ENCODE assay signal across 8 mouse cellular contexts in genomic region chr5:134688086-134688717, GRCm38 (mm10). TPM values are rescaled to one million over a fixed set of nuclear protein-coding genes. Genes with fewer than 3 reads are reported as not detected.
A peak's percentile ranks its signal among the peaks of the same experiment; 100 is the strongest.
DNase-seq lines count a peak whose midpoint lies in the region; ATAC-seq lines count a peak whose summit lies in the region.

Gene Limk1, minus strand, starts transcription at chr5:134688598.

- peak within 1 kb of the TSS; percentile 84 for H3K4me2 ChIP-seq in neural tube, embryonic 11.5 days (ENCODE audit: low read depth)
- peak within 1 kb of the TSS; percentile 95 for H3K4me2 ChIP-seq in liver, embryonic 11.5 days

- ATAC-seq in cerebellum, adult (ENCODE audit: insufficient number of reproducible peaks, low FRiP score, low TSS enrichment), result peak; percentile 12; the same call in 1 of the 2 replicates
- ATAC-seq in neural tube, embryonic 11.5 days (ENCODE audit: insufficient read depth, low FRiP score, low TSS enrichment), result peak; percentile 29; the same call in 1 of the 2 replicates
- ATAC-seq in hematopoietic stem cell, adult 5-6 weeks (replicated peaks in 1 of 2; ENCODE audit: insufficient read depth in 1 of 2, low FRiP score in 2 of 2, low TSS enrichment in 1 of 2, low read depth in 1 of 2, poor library complexity in 2 of 2, severe bottlenecking in 2 of 2), result no peak
- ATAC-seq in liver, embryonic 11.5 days (replicated peaks; ENCODE audit: low FRiP score), result peak; percentile 0; the same call in 1 of the 2 replicates

- H3K27me3 ChIP-seq in neural tube, embryonic 11.5 days (ENCODE audit: control insufficient read depth, insufficient read depth, low read length), result no peaks in the 10 kb centered on the region
- H3K27me3 ChIP-seq in liver, embryonic 11.5 days (replicated peaks; ENCODE audit: control insufficient read depth, insufficient read depth, low read length), result no peaks in the 10 kb centered on the region; the same call in 1 of the 2 replicates

- peak within 1 kb of the TSS; percentile 80 for H3K4me3 ChIP-seq in neural tube, embryonic 11.5 days (ENCODE audit: low read depth, low read length)
- H3K4me3 ChIP-seq in liver, embryonic 11.5 days (ENCODE audit: low read depth, low read length), result peak within 1 kb of the TSS; percentile 67

- H3K9ac ChIP-seq in neural tube, embryonic 11.5 days (ENCODE audit: low read length), result peak within 1 kb of the TSS; percentile 80
- H3K9ac ChIP-seq in liver, embryonic 11.5 days (ENCODE audit: low read depth, low read length), result peak within 1 kb of the TSS; percentile 68

- no peaks in the 10 kb centered on the region for H3K9me3 ChIP-seq in neural tube, embryonic 11.5 days (ENCODE audit: control insufficient read depth, low read length)
- no peaks in the 10 kb centered on the region for H3K9me3 ChIP-seq in liver, embryonic 11.5 days (ENCODE audit: control insufficient read depth, low read length)

- H3K4me1 ChIP-seq in neural tube, embryonic 11.5 days (ENCODE audit: control insufficient read depth, insufficient read depth, low read length), result 0 out of 2 replicates have a peak, but pooled peaks cover 7% of the 10 kb centered on the region
- H3K4me1 ChIP-seq in liver, embryonic 11.5 days (replicated peaks; ENCODE audit: control insufficient read depth, insufficient read depth, low read length), result no peaks in the 10 kb centered on the region

- no peak for DNase-seq in cerebellum, postnatal 10 days
- peak; percentile 59 for DNase-seq in neural tube, embryonic 11.5 days (ENCODE audit: low spot score)
- DNase-seq in neural tube, embryonic 10.5 days (ENCODE audit: extremely low spot score, low spot score), result no peak
- no peak for DNase-seq in liver, embryonic 11.5 days (ENCODE audit: low spot score)
- no peak for DNase-seq in c-Kit-positive CD71-positive TER-119-positive erythroid progenitor cells, embryonic 14.5 days (ENCODE audit: low spot score)
- DNase-seq in cerebellum, adult 11 months, result no peak

- no peaks in the 10 kb centered on the region for H3K36me3 ChIP-seq in neural tube, embryonic 11.5 days (ENCODE audit: control insufficient read depth, insufficient read depth, low read length)
- no peaks in the 10 kb centered on the region for H3K36me3 ChIP-seq in liver, embryonic 11.5 days (ENCODE audit: control insufficient read depth, insufficient read depth, low read length)

- peak within 1 kb of the TSS; percentile 73 for H3K27ac ChIP-seq in neural tube, embryonic 11.5 days (ENCODE audit: low read depth, low read length)
- H3K27ac ChIP-seq in liver, embryonic 11.5 days (ENCODE audit: low read depth, low read length), result 0 out of 2 replicates have a peak within 1 kb of the TSS, but pooled peaks have one; percentile 38

- WGBS in neural tube, embryonic 11.5 days, result under 1% methylated on average over 44 of the region's 69 CpGs
- under 1% methylated on average over 69 of the region's 69 CpGs for WGBS in liver, embryonic 11.5 days

RNA-seq across cellular contexts. Expression of gene Limk1, which starts in this region (rescaled TPM):
- 10.3 and 11.4 TPM in 2 replicates for polyA plus RNA-seq in neural tube, embryonic 11.5 days (2014; fragmentation: Nextera tagmentation; extraction: Ambion mirVana)
- total RNA-seq in hematopoietic stem cell, adult 5-6 weeks (2017), result 15.9 and 19.9 TPM in 2 replicates
- polyA plus RNA-seq in liver, embryonic 11.5 days (2014; fragmentation: Nextera tagmentation; extraction: Ambion mirVana), result 1.7 and 1.8 TPM in 2 replicates

Comparison
In these comparisons a context has a peak if more than half of its experiments do, and no peak if none do; other contexts are left out.
1. ATAC-seq: peak in cerebellum, adult (single experiment), neural tube, embryonic 11.5 days (single experiment) and liver, embryonic 11.5 days (single experiment); none in hematopoietic stem cell, adult 5-6 weeks (0 of 2).